Comparison of ENCODE assay signal across 8 mouse cellular contexts in the genomic region with DNA sequence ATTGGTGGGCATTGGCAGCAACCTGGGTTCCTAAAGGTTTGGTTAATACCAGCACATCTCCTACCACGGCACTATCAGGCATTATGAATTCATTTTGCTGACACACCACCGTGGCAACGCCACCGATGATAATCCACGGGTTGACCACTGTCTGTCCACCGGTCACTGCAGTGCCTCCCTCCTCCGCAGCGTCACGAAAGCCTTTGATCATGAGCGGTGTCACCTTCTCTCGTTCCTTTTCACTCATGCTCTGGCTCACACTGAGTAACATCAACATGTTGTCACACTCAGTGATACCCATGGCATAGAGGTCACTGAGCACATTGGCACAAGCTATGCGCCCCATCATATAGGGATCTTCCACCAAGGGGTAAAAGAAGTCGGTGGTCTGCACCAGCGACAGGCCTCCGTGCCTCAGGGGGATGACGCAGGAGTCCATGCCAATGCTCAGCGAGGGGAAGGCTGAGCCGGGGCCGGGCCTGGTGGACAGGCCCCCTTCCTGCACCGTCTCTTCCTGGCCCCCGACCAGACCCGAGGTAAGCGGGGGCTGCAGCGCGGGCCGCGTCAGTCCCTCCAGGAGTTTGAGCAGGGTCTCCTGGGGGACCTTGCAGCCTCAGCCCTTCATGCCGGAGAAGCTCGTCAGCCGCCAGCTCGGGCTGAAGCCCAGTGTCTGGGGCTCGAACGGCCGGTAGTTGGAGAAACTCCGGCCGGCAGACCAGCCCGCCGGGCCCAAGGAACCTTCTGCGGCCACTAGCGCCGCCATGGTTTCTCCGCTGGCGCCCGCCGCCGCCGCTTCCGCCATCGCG. TPM values are rescaled to one million over a fixed set of nuclear protein-coding genes. Genes with fewer than 3 reads are reported as not detected.
A peak's percentile ranks its signal among the peaks of the same experiment; 100 is the strongest.
DNase-seq lines count a peak whose midpoint lies in the region; ATAC-seq and TF ChIP-seq lines count a peak whose summit lies in the region.

No protein-coding gene starts in this region.

- ATAC-seq in forebrain, embryonic 11.5 days (replicated peaks; ENCODE audit: low FRiP score) = peak; percentile 69
- peak; percentile 60 for ATAC-seq in intestine, embryonic 14.5 days (replicated peaks; ENCODE audit: low FRiP score, low TSS enrichment, low read depth)
- peak; percentile 10; the same call in 1 of the 2 replicates for ATAC-seq in megakaryocyte progenitor cell, adult 5-6 weeks (replicated peaks; ENCODE audit: poor library complexity)

- peak overlapping the region; percentile 86 for H3K27ac ChIP-seq in testis, adult 2 months (ENCODE audit: control insufficient read depth, insufficient read depth, low read depth, low read length)
- H3K27ac ChIP-seq in forebrain, embryonic 11.5 days (ENCODE audit: low read depth, low read length) = peak overlapping the region; percentile 62
- peak overlapping the region; percentile 91 for H3K27ac ChIP-seq in intestine, embryonic 14.5 days (ENCODE audit: low read depth)

- peak overlapping the region; percentile 95 for H3K4me3 ChIP-seq in testis, adult 2 months (ENCODE audit: control insufficient read depth, low read depth, low read length)
- peak overlapping the region; percentile 89 for H3K4me3 ChIP-seq in forebrain, embryonic 11.5 days (ENCODE audit: low read depth, low read length)
- H3K4me3 ChIP-seq in intestine, embryonic 14.5 days (ENCODE audit: low read depth, low read length) = peak overlapping the region; percentile 90

- TF ChIP-seq CTCF in testis, adult 2 months (IDR thresholded peaks at IDR 0.05; ENCODE audit: control insufficient read depth, insufficient read depth, insufficient replicate concordance, low read depth, low read length) = no peak

- H3K9ac ChIP-seq in forebrain, embryonic 11.5 days (ENCODE audit: low read length) = peak overlapping the region; percentile 93
- peak overlapping the region; percentile 95 for H3K9ac ChIP-seq in intestine, embryonic 14.5 days (ENCODE audit: low read length)

- peaks cover 8% of the 10 kb centered on the region for H3K4me1 ChIP-seq in testis, adult 2 months (ENCODE audit: control insufficient read depth, insufficient read depth, low read length)
- H3K4me1 ChIP-seq in forebrain, embryonic 11.5 days (replicated peaks; ENCODE audit: control insufficient read depth, insufficient read depth, low read length) = peaks cover 4% of the 10 kb centered on the region; the same call in 1 of the 2 replicates
- H3K4me1 ChIP-seq in intestine, embryonic 14.5 days (replicated peaks; ENCODE audit: control insufficient read depth, insufficient read depth, low read length) = peaks cover 14% of the 10 kb centered on the region

- TF ChIP-seq POLR2A in testis, adult 2 months (IDR thresholded peaks at IDR 0.05; ENCODE audit: control insufficient read depth, low read depth, low read length) = peak; percentile 42; the same call in 1 of the 2 replicates

- peaks cover 2% of the 10 kb centered on the region for H3K36me3 ChIP-seq in testis, adult 2 months (ENCODE audit: control insufficient read depth, insufficient read depth, low read length)
- peaks cover 8% of the 10 kb centered on the region; the same call in 1 of the 2 replicates for H3K36me3 ChIP-seq in forebrain, embryonic 11.5 days (ENCODE audit: control insufficient read depth, insufficient read depth, low read length)
- peaks cover 22% of the 10 kb centered on the region for H3K36me3 ChIP-seq in intestine, embryonic 14.5 days (ENCODE audit: control insufficient read depth, insufficient read depth, low read length)

- 21% methylated on average over 45 of the region's 50 CpGs for WGBS in forebrain, embryonic 11.5 days
- WGBS in intestine, embryonic 14.5 days = 17% methylated on average over 50 of the region's 50 CpGs

- H3K27me3 ChIP-seq in testis, adult 2 months (ENCODE audit: control insufficient read depth, insufficient read depth, low read length) = no peaks in the 10 kb centered on the region
- H3K27me3 ChIP-seq in forebrain, embryonic 11.5 days (ENCODE audit: control insufficient read depth, insufficient read depth, low read length) = no peaks in the 10 kb centered on the region
- H3K27me3 ChIP-seq in intestine, embryonic 14.5 days (replicated peaks; ENCODE audit: control insufficient read depth, insufficient read depth, low read length) = no peaks in the 10 kb centered on the region

- peak overlapping the region; percentile 98 for H3K4me2 ChIP-seq in forebrain, embryonic 11.5 days (ENCODE audit: low read depth, low read length, severe bottlenecking)
- H3K4me2 ChIP-seq in intestine, embryonic 14.5 days (ENCODE audit: low read length) = peak overlapping the region; percentile 83

- peak; percentile 72 for DNase-seq in adrenal gland, adult 2 months
- DNase-seq in adrenal gland, adult 8-10 months = no peak
- no peak for DNase-seq in testis, postnatal 14 days (ENCODE audit: low spot score)
- DNase-seq in forebrain, embryonic 11.5 days (ENCODE audit: low spot score) = no peak
- DNase-seq in intestine, embryonic 14.5 days (ENCODE audit: low spot score) = no peak
- DNase-seq in retina, postnatal 1 day = no peak

- H3K9me3 ChIP-seq in forebrain, embryonic 11.5 days (ENCODE audit: control insufficient read depth, low read length) = no peaks in the 10 kb centered on the region
- H3K9me3 ChIP-seq in intestine, embryonic 14.5 days (ENCODE audit: control insufficient read depth, low read length) = 0 out of 2 replicates have a peak, but pooled peaks cover 7% of the 10 kb centered on the region

RNA-seq across cellular contexts. Expression of a gene that starts 0.5 kb away (rescaled TPM):
- total RNA-seq in adrenal gland, adult 2 months (2021) = 100 to 1,000 TPM in 1 of 2 experiments, 10 to 100 TPM in 1; 90.0 to 118 TPM
- polyA plus RNA-seq in adrenal gland, adult 2 months (2012; rRNA removed) = 41.8 and 46.5 TPM in 2 replicates
- total RNA-seq in adrenal gland, adult 8-10 months (2022) = 100 to 1,000 TPM in 1 of 4 experiments, 10 to 100 TPM in 3; 44.5 to 105 (median 76.5) TPM
- polyA plus RNA-seq in testis, adult 2 months (2012; rRNA removed) = 79.1 and 84.0 TPM in 2 replicates
- polyA plus RNA-seq in forebrain, embryonic 11.5 days (2014; fragmentation: Nextera tagmentation; extraction: Ambion mirVana) = 86.2 and 87.0 TPM in 2 replicates
- polyA plus RNA-seq in intestine, embryonic 14.5 days (2014; fragmentation: Nextera tagmentation; extraction: Ambion mirVana) = 153 and 183 TPM in 2 replicates
- 63.9 and 74.4 TPM in 2 replicates for total RNA-seq in megakaryocyte progenitor cell, adult 5-6 weeks (2015)
- 161 and 168 TPM in 2 replicates for total RNA-seq in megakaryocyte progenitor cell, adult 5-6 weeks (2017)

RNA-seq across cellular contexts. Expression of a gene that starts 12.8 kb away (rescaled TPM):
- 10 to 100 TPM; 34.7 to 37.6 TPM for total RNA-seq in adrenal gland, adult 2 months (2021)
- 45.1 and 57.1 TPM in 2 replicates for polyA plus RNA-seq in adrenal gland, adult 2 months (2012; rRNA removed)
- 10 to 100 TPM; 28.2 to 36.5 (median 31.6) TPM for total RNA-seq in adrenal gland, adult 8-10 months (2022)
- 22.2 and 23.7 TPM in 2 replicates for polyA plus RNA-seq in testis, adult 2 months (2012; rRNA removed)
- 265 and 279 TPM in 2 replicates for polyA plus RNA-seq in forebrain, embryonic 11.5 days (2014; fragmentation: Nextera tagmentation; extraction: Ambion mirVana)
- polyA plus RNA-seq in intestine, embryonic 14.5 days (2014; fragmentation: Nextera tagmentation; extraction: Ambion mirVana) = 280 and 305 TPM in 2 replicates
- 92.7 and 106 TPM in 2 replicates for total RNA-seq in megakaryocyte progenitor cell, adult 5-6 weeks (2015)
- total RNA-seq in megakaryocyte progenitor cell, adult 5-6 weeks (2017) = 62.4 and 63.5 TPM in 2 replicates

RNA-seq across cellular contexts. Expression of a gene that starts 22.7 kb away (rescaled TPM):
- 1 to 10 TPM; 1.7 to 2.4 TPM for total RNA-seq in adrenal gland, adult 2 months (2021)
- 1.6 and 1.7 TPM in 2 replicates for polyA plus RNA-seq in adrenal gland, adult 2 months (2012; rRNA removed)
- 1 to 10 TPM; 1.9 to 3.1 (median 2.7) TPM for total RNA-seq in adrenal gland, adult 8-10 months (2022)
- polyA plus RNA-seq in testis, adult 2 months (2012; rRNA removed) = 0.79 and 0.93 TPM in 2 replicates
- polyA plus RNA-seq in forebrain, embryonic 11.5 days (2014; fragmentation: Nextera tagmentation; extraction: Ambion mirVana) = 0.21 and 0.29 TPM in 2 replicates
- polyA plus RNA-seq in intestine, embryonic 14.5 days (2014; fragmentation: Nextera tagmentation; extraction: Ambion mirVana) = 1.6 and 2.1 TPM in 2 replicates
- 50.3 and 53.6 TPM in 2 replicates for total RNA-seq in megakaryocyte progenitor cell, adult 5-6 weeks (2015)
- total RNA-seq in megakaryocyte progenitor cell, adult 5-6 weeks (2017) = 21.4 and 23.8 TPM in 2 replicates

RNA-seq across cellular contexts. Expression of a gene that starts 29.2 kb away (rescaled TPM):
- total RNA-seq in adrenal gland, adult 2 months (2021) = 10 to 100 TPM; 27.1 to 32.4 TPM
- polyA plus RNA-seq in adrenal gland, adult 2 months (2012; rRNA removed) = 295 and 338 TPM in 2 replicates
- 10 to 100 TPM; 32.9 to 46.1 (median 39.7) TPM for total RNA-seq in adrenal gland, adult 8-10 months (2022)
- polyA plus RNA-seq in testis, adult 2 months (2012; rRNA removed) = 41.0 and 48.4 TPM in 2 replicates
- polyA plus RNA-seq in forebrain, embryonic 11.5 days (2014; fragmentation: Nextera tagmentation; extraction: Ambion mirVana) = 53.8 and 62.5 TPM in 2 replicates
- 47.6 and 52.2 TPM in 2 replicates for polyA plus RNA-seq in intestine, embryonic 14.5 days (2014; fragmentation: Nextera tagmentation; extraction: Ambion mirVana)
- total RNA-seq in megakaryocyte progenitor cell, adult 5-6 weeks (2015) = 3.4 and 3.5 TPM in 2 replicates
- total RNA-seq in megakaryocyte progenitor cell, adult 5-6 weeks (2017) = 2.7 and 8.0 TPM in 2 replicates

RNA-seq across cellular contexts. Expression of a gene that starts 40.4 kb away (rescaled TPM):
- total RNA-seq in adrenal gland, adult 2 months (2021) = 10 to 100 TPM in 1 of 2 experiments, 1 to 10 TPM in 1; 7.1 to 11.4 TPM
- polyA plus RNA-seq in adrenal gland, adult 2 months (2012; rRNA removed) = 8.6 and 10.9 TPM in 2 replicates
- total RNA-seq in adrenal gland, adult 8-10 months (2022) = 10 to 100 TPM in 2 of 4 experiments, 1 to 10 TPM in 2; 9.1 to 11.2 (median 10.3) TPM
- 2.8 and 3.2 TPM in 2 replicates for polyA plus RNA-seq in testis, adult 2 months (2012; rRNA removed)
- 32.8 and 36.6 TPM in 2 replicates for polyA plus RNA-seq in forebrain, embryonic 11.5 days (2014; fragmentation: Nextera tagmentation; extraction: Ambion mirVana)
- polyA plus RNA-seq in intestine, embryonic 14.5 days (2014; fragmentation: Nextera tagmentation; extraction: Ambion mirVana) = 12.9 and 14.4 TPM in 2 replicates
- total RNA-seq in megakaryocyte progenitor cell, adult 5-6 weeks (2015) = 27.0 and 38.6 TPM in 2 replicates
- 21.7 and 35.4 TPM in 2 replicates for total RNA-seq in megakaryocyte progenitor cell, adult 5-6 weeks (2017)

Comparison
In these comparisons a context has a peak if more than half of its experiments do, and no peak if none do; other contexts are left out.
1. ATAC-seq: peak in every context shown above with its lines; median percentile 69 in forebrain, embryonic 11.5 days; 60 in intestine, embryonic 14.5 days; 10 in megakaryocyte progenitor cell, adult 5-6 weeks.